Mouse (Mus musculus): Measurements from ENCODE around the gene Dctpp1. TPM values are rescaled to one million over a fixed set of nuclear protein-coding genes. Genes with fewer than 3 reads are reported as not detected.

Dctpp1 gene
- total and polyA plus RNA-seq, 2 experiments from 2014 or later: 90.8 to 138 TPM

GRCm38 (mm10) chr7:127223515-127224478 lies 36.7 kb downstream of the Dctpp1 start:
- Histone ChIP-seq H3K4me1 (ENCODE audit: insufficient read depth) (no peaks in the 10 kb centered on the region), H3K4me2 (ENCODE audit: low read depth) (no peak overlapping the region), H3K36me3 (ENCODE audit: insufficient read depth) (no peaks in the 10 kb centered on the region), H3K27me3 (ENCODE audit: insufficient read depth, low read length) (no peaks in the 10 kb centered on the region), H3K9me3 (ENCODE audit: low read length) (no peaks in the 10 kb centered on the region), H3K9ac (no peak overlapping the region), H3K27ac (ENCODE audit: low read depth, low read length) (no peak overlapping the region), H3K4me3 (ENCODE audit: low read depth, low read length) (no peak overlapping the region)
- WGBS: 88% methylated on average over 6 of the region's 6 CpGs
- no peak for TF ChIP-seq CTCF (IDR thresholded peaks at IDR 0.05; ENCODE audit: low read depth)
- DNase-seq: no peak
- ATAC-seq: no peak

- H3K4me3 ChIP-seq (ENCODE audit: low read depth, low read length): no peak overlapping the region
- H3K4me1 ChIP-seq (ENCODE audit: insufficient read depth): no peaks in the 10 kb centered on the region
- H3K4me2 ChIP-seq (ENCODE audit: low read depth): no peak overlapping the region
- no peaks in the 10 kb centered on the region for H3K36me3 ChIP-seq (ENCODE audit: insufficient read depth)
- H3K9ac ChIP-seq: no peak overlapping the region
- H3K27ac ChIP-seq (ENCODE audit: low read depth, low read length): no peak overlapping the region
- ATAC-seq (no peak), DNase-seq (no peak)
- TF ChIP-seq CTCF (IDR thresholded peaks at IDR 0.05; ENCODE audit: low read depth): no peak
- 95% methylated on average over 3 of the region's 3 CpGs for WGBS
- no peaks in the 10 kb centered on the region for H3K9me3 ChIP-seq (ENCODE audit: low read length)
- H3K27me3 ChIP-seq (ENCODE audit: insufficient read depth, low read length): no peaks in the 10 kb centered on the region
Observed at GRCm38 (mm10) chr7:127223106-127223505, 37.4 kb downstream of the Dctpp1 start.

GRCm38 (mm10) chr7:127220440-127220839 lies 40.1 kb downstream of the Dctpp1 start:
- Histone ChIP-seq H3K4me3 (ENCODE audit: low read depth, low read length) (no peak overlapping the region), H3K27me3 (ENCODE audit: insufficient read depth, low read length) (no peaks in the 10 kb centered on the region), H3K4me1 (ENCODE audit: insufficient read depth) (no peaks in the 10 kb centered on the region), H3K27ac (ENCODE audit: low read depth, low read length) (no peak overlapping the region), H3K36me3 (ENCODE audit: insufficient read depth) (no peaks in the 10 kb centered on the region), H3K9me3 (ENCODE audit: low read length) (no peaks in the 10 kb centered on the region), H3K9ac (no peak overlapping the region), H3K4me2 (ENCODE audit: low read depth) (no peak overlapping the region)
- ATAC-seq (no peak), DNase-seq (no peak)
- WGBS: 85% methylated on average over 6 of the region's 6 CpGs
- no peak for TF ChIP-seq CTCF (IDR thresholded peaks at IDR 0.05; ENCODE audit: low read depth)

GRCm38 (mm10) chr7:127218670-127219069 lies 41.8 kb downstream of the Dctpp1 start:
- no peaks in the 10 kb centered on the region for H3K27me3 ChIP-seq (ENCODE audit: insufficient read depth, low read length)
- 95% methylated on average over 4 of the region's 4 CpGs for WGBS
- no peak overlapping the region for H3K27ac ChIP-seq (ENCODE audit: low read depth, low read length)
- H3K9me3 ChIP-seq (ENCODE audit: low read length): no peaks in the 10 kb centered on the region
- TF ChIP-seq CTCF (IDR thresholded peaks at IDR 0.05; ENCODE audit: low read depth): no peak
- ATAC-seq (no peak), DNase-seq (no peak)
- no peak overlapping the region for H3K9ac ChIP-seq
- H3K4me2 ChIP-seq (ENCODE audit: low read depth): no peak overlapping the region
- H3K4me1 ChIP-seq (ENCODE audit: insufficient read depth): no peaks in the 10 kb centered on the region
- no peaks in the 10 kb centered on the region for H3K36me3 ChIP-seq (ENCODE audit: insufficient read depth)
- no peak overlapping the region for H3K4me3 ChIP-seq (ENCODE audit: low read depth, low read length)

- H3K9me3 ChIP-seq (ENCODE audit: low read length): no peaks in the 10 kb centered on the region
- no peak overlapping the region for H3K27ac ChIP-seq (ENCODE audit: low read depth, low read length)
- WGBS: 83% methylated on average over 10 of the region's 10 CpGs
- H3K4me2 ChIP-seq (ENCODE audit: low read depth): no peak overlapping the region
- no peaks in the 10 kb centered on the region for H3K36me3 ChIP-seq (ENCODE audit: insufficient read depth)
- DNase-seq (no peak), ATAC-seq (no peak)
- no peaks in the 10 kb centered on the region for H3K4me1 ChIP-seq (ENCODE audit: insufficient read depth)
- TF ChIP-seq CTCF (IDR thresholded peaks at IDR 0.05; ENCODE audit: low read depth): no peak
- no peak overlapping the region for H3K4me3 ChIP-seq (ENCODE audit: low read depth, low read length)
- H3K9ac ChIP-seq: no peak overlapping the region
- no peaks in the 10 kb centered on the region for H3K27me3 ChIP-seq (ENCODE audit: insufficient read depth, low read length)
Observed at GRCm38 (mm10) chr7:127217901-127218642, 42.4 kb downstream of the Dctpp1 start.

- no peak for TF ChIP-seq CTCF (IDR thresholded peaks at IDR 0.05; ENCODE audit: low read depth)
- Histone ChIP-seq H3K4me3 (ENCODE audit: low read depth, low read length) (no peak overlapping the region), H3K36me3 (ENCODE audit: insufficient read depth) (no peaks in the 10 kb centered on the region), H3K4me2 (ENCODE audit: low read depth) (no peak overlapping the region), H3K4me1 (ENCODE audit: insufficient read depth) (no peaks in the 10 kb centered on the region), H3K9me3 (ENCODE audit: low read length) (no peaks in the 10 kb centered on the region), H3K9ac (no peak overlapping the region), H3K27ac (ENCODE audit: low read depth, low read length) (no peak overlapping the region), H3K27me3 (ENCODE audit: insufficient read depth, low read length) (no peaks in the 10 kb centered on the region)
- ATAC-seq: no peak
- DNase-seq: no peak
- WGBS: 88% methylated on average over 6 of the region's 6 CpGs
Observed at GRCm38 (mm10) chr7:127217475-127217874, 43.0 kb downstream of the Dctpp1 start.

- no peak overlapping the region for H3K4me2 ChIP-seq (ENCODE audit: low read depth)
- no peak overlapping the region for H3K4me3 ChIP-seq (ENCODE audit: low read depth, low read length)
- H3K27me3 ChIP-seq (ENCODE audit: insufficient read depth, low read length): no peaks in the 10 kb centered on the region
- no peaks in the 10 kb centered on the region for H3K36me3 ChIP-seq (ENCODE audit: insufficient read depth)
- H3K9ac ChIP-seq: no peak overlapping the region
- no peaks in the 10 kb centered on the region for H3K9me3 ChIP-seq (ENCODE audit: low read length)
- ATAC-seq (no peak), DNase-seq (no peak)
- WGBS: 94% methylated on average over 5 of the region's 5 CpGs
- H3K27ac ChIP-seq (ENCODE audit: low read depth, low read length): no peak overlapping the region
- H3K4me1 ChIP-seq (ENCODE audit: insufficient read depth): no peaks in the 10 kb centered on the region
- no peak for TF ChIP-seq CTCF (IDR thresholded peaks at IDR 0.05; ENCODE audit: low read depth)
Observed at GRCm38 (mm10) chr7:127216307-127216706, 44.2 kb downstream of the Dctpp1 start.

All from forebrain, postnatal 0 days (tissue).